Mouse (Mus musculus) cerebellum, adult 2 months (tissue): Measurements from ENCODE around the gene Spata21.

Experiments
- CTCF ChIP-seq: fragments of 200-500 bp; IDR thresholded peaks from 2 replicates; pipeline ENCODE4 v1.5.1; 2011; ENCODE audit warnings: low read depth, mild to moderate bottlenecking, control low read depth, low read length, moderate library complexity, borderline replicate concordance; ENCODE audit not compliant: insufficient read depth
- POLR2A ChIP-seq: fragments of 200-500 bp; IDR thresholded peaks from 2 replicates; pipeline ENCODE4 v1.6.1; 2011; ENCODE audit warnings: low read length, control low read depth, borderline replicate concordance; ENCODE audit not compliant: insufficient read depth

DNA sequence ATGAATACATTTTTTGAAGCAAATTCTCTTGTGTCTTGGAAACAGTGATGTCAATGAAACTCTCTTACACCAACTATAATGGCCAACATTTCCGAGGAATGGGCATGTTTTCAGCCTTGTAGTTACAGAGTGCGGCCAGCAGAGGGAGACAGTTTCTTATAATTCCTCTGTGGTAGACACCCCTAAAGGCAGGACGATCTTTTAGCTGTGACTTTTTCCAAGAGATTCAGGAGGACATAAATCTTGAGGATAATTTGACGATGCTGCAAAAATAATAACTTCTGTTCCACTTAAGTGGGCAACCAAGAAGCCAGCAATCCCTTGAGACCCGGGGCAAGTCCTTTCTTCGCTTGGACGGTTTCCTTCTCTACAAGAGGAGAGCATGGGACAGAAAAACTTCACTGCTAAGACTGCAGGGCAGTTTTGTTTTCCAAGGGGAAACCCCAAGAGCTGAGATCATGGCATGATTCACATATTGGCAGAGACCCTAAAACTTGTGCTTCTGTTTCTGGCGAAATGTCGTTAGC, 54.2 kb downstream of the Spata21 start:
- TF ChIP-seq CTCF (peak; percentile 70), POLR2A (no peak)
